Mouse (Mus musculus): ENCODE results near the gene Ermp1. TPM values are rescaled to one million over a fixed set of nuclear protein-coding genes. Genes with fewer than 3 reads are reported as not detected.
"Not testable (repeated sequence)": the region's sequence is repeated elsewhere in the genome, so short reads cannot be mapped to it uniquely, and the experiment has no call there.

The Ermp1 gene
- polyA plus RNA-seq, 1 experiment = 29.4 TPM

- Histone ChIP-seq H3K4me3 (ENCODE audit: insufficient read depth, low read length) (no peak overlapping the region), H3K4me1 (ENCODE audit: control insufficient read depth, insufficient read depth, low read length) (no peaks in the 10 kb centered on the region), H3K27ac (ENCODE audit: insufficient read depth, low read length) (no peak overlapping the region)
- TF ChIP-seq CTCF (IDR thresholded peaks at IDR 0.05; ENCODE audit: borderline replicate concordance, insufficient read depth, low read length) (no peak), POLR2A (IDR thresholded peaks at IDR 0.05; ENCODE audit: low read depth, low read length) (no peak)
These were observed 40.0 kb downstream of the Ermp1 start for GRCm38 (mm10) chr19:29608212-29608611.

GRCm38 (mm10) chr19:29607521-29607920, 40.7 kb downstream of the Ermp1 start:
- no peak overlapping the region for H3K27ac ChIP-seq (ENCODE audit: insufficient read depth, low read length)
- H3K4me3 ChIP-seq (ENCODE audit: insufficient read depth, low read length) = no peak overlapping the region
- TF ChIP-seq CTCF (IDR thresholded peaks at IDR 0.05; ENCODE audit: borderline replicate concordance, insufficient read depth, low read length) (no peak), POLR2A (IDR thresholded peaks at IDR 0.05; ENCODE audit: low read depth, low read length) (no peak)
- no peaks in the 10 kb centered on the region for H3K4me1 ChIP-seq (ENCODE audit: control insufficient read depth, insufficient read depth, low read length)

- no peak for TF ChIP-seq POLR2A (IDR thresholded peaks at IDR 0.05; ENCODE audit: low read depth, low read length)
- TF ChIP-seq CTCF (IDR thresholded peaks at IDR 0.05; ENCODE audit: borderline replicate concordance, insufficient read depth, low read length) = no peak
- no peak overlapping the region for H3K27ac ChIP-seq (ENCODE audit: insufficient read depth, low read length)
- no peak overlapping the region for H3K4me3 ChIP-seq (ENCODE audit: insufficient read depth, low read length)
- no peaks in the 10 kb centered on the region for H3K4me1 ChIP-seq (ENCODE audit: control insufficient read depth, insufficient read depth, low read length)
These were observed 43.6 kb downstream of the Ermp1 start for GRCm38 (mm10) chr19:29604653-29605052.

- no peak for TF ChIP-seq POLR2A (IDR thresholded peaks at IDR 0.05; ENCODE audit: low read depth, low read length)
- TF ChIP-seq CTCF (IDR thresholded peaks at IDR 0.05; ENCODE audit: borderline replicate concordance, insufficient read depth, low read length) = no peak
- Histone ChIP-seq H3K27ac (ENCODE audit: insufficient read depth, low read length) (no peak overlapping the region), H3K4me3 (ENCODE audit: insufficient read depth, low read length) (no peak overlapping the region), H3K4me1 (ENCODE audit: control insufficient read depth, insufficient read depth, low read length) (no peaks in the 10 kb centered on the region)
These were observed 44.5 kb downstream of the Ermp1 start for GRCm38 (mm10) chr19:29603548-29604353.

GRCm38 (mm10) chr19:29598981-29599380, 49.2 kb downstream of the Ermp1 start:
- Histone ChIP-seq H3K4me3 (ENCODE audit: insufficient read depth, low read length) (no peak overlapping the region), H3K4me1 (ENCODE audit: control insufficient read depth, insufficient read depth, low read length) (no peaks in the 10 kb centered on the region; the same call in 1 of the 2 replicates), H3K27ac (ENCODE audit: insufficient read depth, low read length) (no peak overlapping the region)
- TF ChIP-seq POLR2A (IDR thresholded peaks at IDR 0.05; ENCODE audit: low read depth, low read length) (no peak), CTCF (IDR thresholded peaks at IDR 0.05; ENCODE audit: borderline replicate concordance, insufficient read depth, low read length) (no peak)

GRCm38 (mm10) chr19:29596985-29597384, 51.2 kb downstream of the Ermp1 start:
- Histone ChIP-seq H3K27ac (ENCODE audit: insufficient read depth, low read length) (no peak overlapping the region), H3K4me3 (ENCODE audit: insufficient read depth, low read length) (no peak overlapping the region), H3K4me1 (ENCODE audit: control insufficient read depth, insufficient read depth, low read length) (no peaks in the 10 kb centered on the region; the same call in 1 of the 2 replicates)
- TF ChIP-seq CTCF (IDR thresholded peaks at IDR 0.05; ENCODE audit: borderline replicate concordance, insufficient read depth, low read length) = no peak
- no peak for TF ChIP-seq POLR2A (IDR thresholded peaks at IDR 0.05; ENCODE audit: low read depth, low read length)

GRCm38 (mm10) chr19:29596276-29596675, 51.9 kb downstream of the Ermp1 start:
- TF ChIP-seq CTCF (IDR thresholded peaks at IDR 0.05; ENCODE audit: borderline replicate concordance, insufficient read depth, low read length) = no peak
- no peak for TF ChIP-seq POLR2A (IDR thresholded peaks at IDR 0.05; ENCODE audit: low read depth, low read length)
- no peak overlapping the region for H3K27ac ChIP-seq (ENCODE audit: insufficient read depth, low read length)
- H3K4me3 ChIP-seq (ENCODE audit: insufficient read depth, low read length) = no peak overlapping the region
- no peaks in the 10 kb centered on the region; the same call in 1 of the 2 replicates for H3K4me1 ChIP-seq (ENCODE audit: control insufficient read depth, insufficient read depth, low read length)

- not testable (repeated sequence) for H3K4me3 ChIP-seq (ENCODE audit: insufficient read depth, low read length); H3K27ac ChIP-seq (ENCODE audit: insufficient read depth, low read length); H3K4me1 ChIP-seq (ENCODE audit: control insufficient read depth, insufficient read depth, low read length)
These were observed 54.4 kb downstream of the Ermp1 start for GRCm38 (mm10) chr19:29593783-29594182.

GRCm38 (mm10) chr19:29583734-29584133, 64.5 kb downstream of the Ermp1 start:
- H3K4me1 ChIP-seq (ENCODE audit: control insufficient read depth, insufficient read depth, low read length) = no peaks in the 10 kb centered on the region
- TF ChIP-seq POLR2A (IDR thresholded peaks at IDR 0.05; ENCODE audit: low read depth, low read length) = no peak
- no peak for TF ChIP-seq CTCF (IDR thresholded peaks at IDR 0.05; ENCODE audit: borderline replicate concordance, insufficient read depth, low read length)
- no peak overlapping the region for H3K4me3 ChIP-seq (ENCODE audit: insufficient read depth, low read length)
- H3K27ac ChIP-seq (ENCODE audit: insufficient read depth, low read length) = no peak overlapping the region

GRCm38 (mm10) chr19:29582439-29582838, 65.8 kb downstream of the Ermp1 start:
- no peak for TF ChIP-seq CTCF (IDR thresholded peaks at IDR 0.05; ENCODE audit: borderline replicate concordance, insufficient read depth, low read length)
- no peak for TF ChIP-seq POLR2A (IDR thresholded peaks at IDR 0.05; ENCODE audit: low read depth, low read length)

More at GRCm38 (mm10) chr19:29582439-29582838, 65.8 kb downstream of the Ermp1 start:
- no peak overlapping the region for H3K27ac ChIP-seq (ENCODE audit: insufficient read depth, low read length)
- H3K4me1 ChIP-seq (ENCODE audit: control insufficient read depth, insufficient read depth, low read length) = no peaks in the 10 kb centered on the region
- H3K4me3 ChIP-seq (ENCODE audit: insufficient read depth, low read length) = no peak overlapping the region
